22 mouse cellular contexts compared by ENCODE assay signal in genomic region chr13:44983635-44984401, GRCm38 (mm10). TPM values are rescaled to one million over a fixed set of nuclear protein-coding genes. Genes with fewer than 3 reads are reported as not detected.
DNase-seq lines count a peak whose midpoint lies in the region; ATAC-seq and TF ChIP-seq lines count a peak whose summit lies in the region.
"Had no signal": no experiment of that assay in that cellular context is flagged by ENCODE, and none has a peak within 500 bp of the region (broad histone marks: within the 10 kb centered on the region; RNA-seq: fewer than 3 reads in every experiment).

No protein-coding gene starts in this region.

- 74% methylated on average over 5 of the region's 5 CpGs for WGBS in lung, postnatal 0 days
- WGBS in forebrain, embryonic 10.5 days = 92% methylated on average over 5 of the region's 5 CpGs

- H3K4me1 ChIP-seq in lung, postnatal 0 days (ENCODE audit: insufficient read depth, low read depth, low read length) = no peaks in the 10 kb centered on the region
- 0 out of 2 replicates have a peak, but pooled peaks cover 3% of the 10 kb centered on the region for H3K4me1 ChIP-seq in forebrain, embryonic 10.5 days
- H3K4me1 ChIP-seq: hindbrain, embryonic 12.5 days; hindbrain, embryonic 15.5 days had no signal

- TF ChIP-seq CTCF in lung, postnatal 0 days (IDR thresholded peaks at IDR 0.05) = no peak

- no peaks in the 10 kb centered on the region; the same call in 1 of the 2 replicates for H3K36me3 ChIP-seq in lung, postnatal 0 days (ENCODE audit: insufficient read depth, low read length)
- H3K36me3 ChIP-seq in forebrain, embryonic 10.5 days (replicated peaks) = peaks cover 45% of the 10 kb centered on the region
- H3K36me3 ChIP-seq: hindbrain, embryonic 15.5 days had no signal

- no peaks in the 10 kb centered on the region for H3K9me3 ChIP-seq in lung, postnatal 0 days (ENCODE audit: low read length)
- no peaks in the 10 kb centered on the region for H3K9me3 ChIP-seq in forebrain, embryonic 10.5 days
- H3K9me3 ChIP-seq: G1E; hindbrain, embryonic 12.5 days; hindbrain, embryonic 15.5 days had no signal

- ATAC-seq in lung, postnatal 0 days = no peak
- ATAC-seq in inflammation-experienced regulatory T-cells, adult 6 months = peak; percentile 67
- ATAC-seq: forebrain, embryonic 14.5 days; intestine, postnatal 0 days had no signal

- no peak overlapping the region for H3K4me3 ChIP-seq in lung, postnatal 0 days (ENCODE audit: low read depth, low read length)
- no peak overlapping the region for H3K4me3 ChIP-seq in forebrain, embryonic 10.5 days
- H3K4me3 ChIP-seq: heart, adult 2 months; hindbrain, embryonic 12.5 days; hindbrain, embryonic 15.5 days had no signal

- TF ChIP-seq EP300 in lung, postnatal 0 days (IDR thresholded peaks at IDR 0.05) = no peak

- DNase-seq in lung, postnatal 0 days (ENCODE audit: low spot score) = peak; percentile 33
- no peak for DNase-seq in lung, adult 18-20 months
- DNase-seq in NIH3T3 (ENCODE audit: low read depth) = peak; percentile 13
- DNase-seq in neural tube, embryonic 10.5 days (ENCODE audit: extremely low spot score, low spot score) = no peak
- no peak for DNase-seq in forebrain, embryonic 10.5 days (ENCODE audit: extremely low spot score, low spot score)
- DNase-seq in thymus, postnatal 36 days = no peak
- DNase-seq: adrenal gland, postnatal 10 days; adrenal gland, postnatal 36 days; B cell, adult 2 months; cerebellum, adult 18-20 months; cerebellum, adult 9-10 months; cerebellum, postnatal 14 days; gastrocnemius, postnatal 25 days; heart, adult 2 months had no signal

- H3K4me2 ChIP-seq in lung, postnatal 0 days (replicated peaks; ENCODE audit: low read depth, low read length) = no peak overlapping the region
- H3K4me2 ChIP-seq: heart, embryonic 11.5 days; hindbrain, embryonic 12.5 days; hindbrain, embryonic 15.5 days had no signal

- H3K27me3 ChIP-seq in lung, postnatal 0 days (replicated peaks; ENCODE audit: insufficient read depth, low read length) = no peaks in the 10 kb centered on the region
- no peaks in the 10 kb centered on the region for H3K27me3 ChIP-seq in forebrain, embryonic 10.5 days (ENCODE audit: poor library complexity, severe bottlenecking)
- H3K27me3 ChIP-seq: CH12.LX; hindbrain, embryonic 12.5 days; hindbrain, embryonic 15.5 days had no signal

- H3K9ac ChIP-seq in lung, postnatal 0 days (replicated peaks; ENCODE audit: low read depth) = no peak overlapping the region
- H3K9ac ChIP-seq: hindbrain, embryonic 12.5 days; hindbrain, embryonic 15.5 days had no signal

- no peak overlapping the region for H3K27ac ChIP-seq in lung, postnatal 0 days (ENCODE audit: low read length)
- no peak overlapping the region for H3K27ac ChIP-seq in forebrain, embryonic 10.5 days
- H3K27ac ChIP-seq: heart, adult 2 months; hindbrain, embryonic 12.5 days; hindbrain, embryonic 15.5 days had no signal

RNA-seq across cellular contexts. Expression of gene Dtnbp1, which starts 18.1 kb away (rescaled TPM):
- 60.0 and 67.2 TPM in 2 replicates for polyA plus RNA-seq in lung, postnatal 0 days (2015; fragmentation: Nextera tagmentation; extraction: Ambion mirVana)
- 10 to 100 TPM in 2 of 3 experiments, 1 to 10 TPM in 1; 8.1 to 10.6 (median 10.0) TPM for polyA plus RNA-seq in inflammation-experienced regulatory T-cells, adult 6 months (2017; shearing (Covaris generic))
- 81.8 and 89.4 TPM in 2 replicates for polyA plus RNA-seq in forebrain, embryonic 10.5 days (2016; fragmentation: Nextera tagmentation; extraction: Ambion mirVana)

Comparison
In these comparisons a context has a peak if more than half of its experiments do, and no peak if none do; other contexts are left out.
1. DNase-seq: peak in lung, postnatal 0 days (single experiment) and NIH3T3 (single experiment); none in lung, adult 18-20 months (0 of 2), neural tube, embryonic 10.5 days (single experiment), forebrain, embryonic 10.5 days (single experiment) and thymus, postnatal 36 days (0 of 2).